Mouse (Mus musculus) intestine, embryonic 14.5 days (tissue): ENCODE results near the gene Fam131b. TPM values are rescaled to one million over a fixed set of nuclear protein-coding genes. Genes with fewer than 3 reads are reported as not detected.

ENCODE experiments used
- ATAC-seq: fragments of 200-750 bp; cut with Nextera tagmentation; replicated peaks from 2 replicates; pipeline ENCODE4 v1.8.0; 2017; ENCODE audit warnings: low read depth, moderate number of reproducible peaks, moderate TSS enrichment, moderate library complexity; ENCODE audit not compliant: low FRiP score, low TSS enrichment
- DNase-seq: peaks from one replicate; pipeline ENCODE4 v3.0.0-alpha.2; 2018; ENCODE audit warnings: low spot score
- H3K27ac ChIP-seq: fragments of 300-500 bp; sonication (generic); 2 replicates; pipeline ENCODE4 v1.5.1; 2014; ENCODE audit warnings: low read depth, mild to moderate bottlenecking, control low read depth
- H3K27me3 ChIP-seq: fragments of 300-500 bp; sonication (generic); replicated peaks from 2 replicates; pipeline ENCODE4 v1.6.1; 2014; ENCODE audit warnings: low read length, control low read depth; ENCODE audit not compliant: control insufficient read depth, insufficient read depth
- H3K36me3 ChIP-seq: fragments of 300-500 bp; sonication (generic); 2 replicates; pipeline ENCODE4 v1.6.1; 2014; ENCODE audit warnings: low read length, control low read depth; ENCODE audit not compliant: control insufficient read depth, insufficient read depth
- H3K4me1 ChIP-seq: fragments of 300-500 bp; sonication (generic); replicated peaks from 2 replicates; pipeline ENCODE4 v1.6.1; 2014; ENCODE audit warnings: low read length, control low read depth, mixed read lengths; ENCODE audit not compliant: control insufficient read depth, insufficient read depth
- H3K4me2 ChIP-seq: fragments of 300-500 bp; sonication (generic); 2 replicates; pipeline ENCODE4 v1.6.1; 2014; ENCODE audit warnings: low read length
- H3K4me3 ChIP-seq: fragments of 300-500 bp; sonication (generic); 2 replicates; pipeline ENCODE4 v1.5.1; 2014; ENCODE audit warnings: low read depth, low read length, control low read depth, mixed read lengths
- H3K9ac ChIP-seq: fragments of 300-500 bp; sonication (generic); 2 replicates; pipeline ENCODE4 v1.6.1; 2014; ENCODE audit warnings: mild to moderate bottlenecking, low read length
- H3K9me3 ChIP-seq: fragments of 300-500 bp; sonication (generic); 2 replicates; pipeline ENCODE4 v1.6.1; 2016; ENCODE audit warnings: low read length, control low read depth; ENCODE audit not compliant: control insufficient read depth
- WGBS: fragments of 180-500 bp; shearing (Covaris S2); extraction: QIAGEN DNeasy Blood & Tissue Kit; methylation state at CpG from one replicate; pipeline ENCODE4 v1.1.7; 2014; 5-methylcytosine and 5-hydroxymethylcytosine counted together
- polyA plus RNA-seq: library from polyadenylated mRNA; unstranded; fragments of >200 nt; fragmentation: Nextera tagmentation; extraction: Ambion mirVana; gene quantifications from 2 replicates; pipeline ENCODE4 v1.2.1, GENCODE M21; 2014

Fam131b gene
- polyA plus RNA-seq, 1 experiment from 2014 or later = 0.32 TPM

GRCm38 (mm10) chr6:42293327-42293726, 31.1 kb downstream of the Fam131b start:
- H3K9ac ChIP-seq = no peak overlapping the region
- H3K4me1 ChIP-seq = no peaks in the 10 kb centered on the region
- ATAC-seq = no peak
- no peak for DNase-seq
- H3K27ac ChIP-seq = no peak overlapping the region
- H3K4me2 ChIP-seq = no peak overlapping the region
- no peak overlapping the region for H3K4me3 ChIP-seq
- 84% methylated on average over 6 of the region's 6 CpGs for WGBS
- H3K36me3 ChIP-seq = no peaks in the 10 kb centered on the region
- no peaks in the 10 kb centered on the region for H3K27me3 ChIP-seq
- H3K9me3 ChIP-seq = no peaks in the 10 kb centered on the region

GRCm38 (mm10) chr6:42287562-42287961, 36.9 kb downstream of the Fam131b start:
- ATAC-seq (no peak), DNase-seq (no peak)
- peaks cover 15% of the 10 kb centered on the region for H3K36me3 ChIP-seq
- no peaks in the 10 kb centered on the region for H3K9me3 ChIP-seq
- H3K27ac ChIP-seq = no peak overlapping the region
- no peaks in the 10 kb centered on the region for H3K27me3 ChIP-seq
- H3K4me1 ChIP-seq = no peaks in the 10 kb centered on the region
- no peak overlapping the region for H3K4me3 ChIP-seq
- H3K9ac ChIP-seq = no peak overlapping the region
- no peak overlapping the region for H3K4me2 ChIP-seq

GRCm38 (mm10) chr6:42286448-42286847, 38.0 kb downstream of the Fam131b start, which contains the start of gene Clcn1:
Clcn1 (plus strand) TSS chr6:42286685.
- 71% methylated on average over 4 of the region's 5 CpGs for WGBS
- no peak for ATAC-seq

GRCm38 (mm10) chr6:42282865-42283528, 41.4 kb downstream of the Fam131b start:
- ATAC-seq = no peak
- no peak for DNase-seq
- WGBS = 79% methylated on average over 5 of the region's 5 CpGs
- Histone ChIP-seq H3K4me3 (no peak overlapping the region), H3K27me3 (no peaks in the 10 kb centered on the region), H3K4me1 (no peaks in the 10 kb centered on the region), H3K4me2 (no peak overlapping the region), H3K27ac (no peak overlapping the region), H3K36me3 (peaks cover 59% of the 10 kb centered on the region), H3K9me3 (no peaks in the 10 kb centered on the region), H3K9ac (no peak overlapping the region)

More at GRCm38 (mm10) chr6:42286448-42286847, 38.0 kb downstream of the Fam131b start, which contains the start of gene Clcn1:
- Histone ChIP-seq H3K4me1 (no peaks in the 10 kb centered on the region), H3K36me3 (peaks cover 26% of the 10 kb centered on the region), H3K4me2 (no peak within 1 kb of the TSS), H3K4me3 (no peak within 1 kb of the TSS), H3K27ac (no peak within 1 kb of the TSS), H3K27me3 (no peaks in the 10 kb centered on the region), H3K9me3 (no peaks in the 10 kb centered on the region), H3K9ac (no peak within 1 kb of the TSS)
- DNase-seq = no peak

GRCm38 (mm10) chr6:42276151-42276550, 48.3 kb downstream of the Fam131b start:
- H3K4me1 ChIP-seq = no peaks in the 10 kb centered on the region
- no peak overlapping the region for H3K9ac ChIP-seq
- no peak overlapping the region for H3K27ac ChIP-seq
- H3K9me3 ChIP-seq = no peaks in the 10 kb centered on the region
- no peak for ATAC-seq
- no peak overlapping the region for H3K4me3 ChIP-seq
- peaks cover 94% of the 10 kb centered on the region for H3K36me3 ChIP-seq
- H3K4me2 ChIP-seq = no peak overlapping the region
- WGBS = 68% methylated on average over 2 of the region's 2 CpGs
- no peaks in the 10 kb centered on the region for H3K27me3 ChIP-seq
- DNase-seq = no peak

- ATAC-seq (no peak), DNase-seq (no peak)
- no peak overlapping the region for H3K4me2 ChIP-seq
- no peaks in the 10 kb centered on the region for H3K27me3 ChIP-seq
- peaks cover 82% of the 10 kb centered on the region for H3K36me3 ChIP-seq
- H3K9me3 ChIP-seq = no peaks in the 10 kb centered on the region
- no peak overlapping the region for H3K9ac ChIP-seq
- H3K4me1 ChIP-seq = no peaks in the 10 kb centered on the region; the same call in 1 of the 2 replicates
- no peak overlapping the region for H3K27ac ChIP-seq
- H3K4me3 ChIP-seq = no peak overlapping the region
Observed at GRCm38 (mm10) chr6:42270817-42271216, 53.6 kb downstream of the Fam131b start.

- no peak for ATAC-seq
- under 1% methylated on average over 21 of the region's 21 CpGs for WGBS
- Histone ChIP-seq H3K27me3 (no peaks in the 10 kb centered on the region), H3K4me1 (peaks cover 4% of the 10 kb centered on the region), H3K27ac (peak overlapping the region; percentile 84), H3K9ac (peak overlapping the region; percentile 91), H3K4me3 (peak overlapping the region; percentile 71), H3K4me2 (peak overlapping the region; percentile 86), H3K9me3 (no peaks in the 10 kb centered on the region), H3K36me3 (peaks cover 35% of the 10 kb centered on the region)
- DNase-seq = no peak
Observed at GRCm38 (mm10) chr6:42265391-42266330, 58.8 kb downstream of the Fam131b start.
